Mouse (Mus musculus): ENCODE results near the gene Bmp5.
"Not testable (repeated sequence)": the region's sequence is repeated elsewhere in the genome, so short reads cannot be mapped to it uniquely, and the experiment has no call there.

The Bmp5 gene

DNA sequence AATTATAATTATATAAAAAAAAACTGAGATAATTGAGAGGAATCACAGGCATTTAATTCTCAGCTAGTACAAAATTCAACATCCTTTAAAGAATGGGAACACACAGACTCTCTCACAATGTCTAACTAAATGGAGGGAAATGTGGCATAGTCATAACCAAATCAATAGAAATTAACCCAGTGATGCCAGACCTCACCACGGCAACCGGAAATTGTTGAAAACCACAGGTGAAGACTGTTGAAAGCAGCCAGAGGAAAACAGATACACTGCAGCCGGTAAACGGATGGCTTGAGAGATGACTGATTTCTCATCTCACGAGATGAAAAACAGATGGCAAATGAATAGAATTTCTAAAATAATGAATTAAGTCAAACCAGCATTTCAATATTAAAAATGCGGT is 29.8 kb downstream of the Bmp5 start:
- no peak for DNase-seq (ENCODE audit: low read depth, low spot score)
- Histone ChIP-seq H3K36me3 (ENCODE audit: control insufficient read depth, insufficient read depth, low read length, poor library complexity, severe bottlenecking) (no peaks in the 10 kb centered on the region), H3K27me3 (ENCODE audit: control insufficient read depth, insufficient read depth, low read length, poor library complexity, severe bottlenecking) (no peaks in the 10 kb centered on the region)

DNA sequence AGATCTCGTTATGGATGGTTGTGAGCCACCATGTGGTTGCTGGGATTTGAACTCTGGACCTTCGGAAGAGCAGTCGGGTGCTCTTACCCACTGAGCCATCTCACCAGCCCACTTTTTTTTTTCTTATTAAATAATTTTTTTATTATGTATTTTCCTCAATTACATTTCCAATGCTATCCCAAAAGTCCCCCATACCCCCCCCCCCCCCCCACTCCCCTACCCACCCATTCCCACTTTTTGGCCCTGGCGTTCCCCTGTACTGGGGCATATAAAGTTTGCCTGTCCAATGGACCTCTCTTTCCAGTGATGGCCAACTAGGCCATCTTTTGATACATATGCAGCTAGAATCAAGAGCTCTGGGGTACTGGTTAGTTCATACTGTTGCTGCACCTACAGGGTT is 33.0 kb downstream of the Bmp5 start:
- not testable (repeated sequence) for H3K36me3 ChIP-seq (ENCODE audit: control insufficient read depth, insufficient read depth, low read length, poor library complexity, severe bottlenecking); H3K27me3 ChIP-seq (ENCODE audit: control insufficient read depth, insufficient read depth, low read length, poor library complexity, severe bottlenecking); DNase-seq (ENCODE audit: low read depth, low spot score)

DNA sequence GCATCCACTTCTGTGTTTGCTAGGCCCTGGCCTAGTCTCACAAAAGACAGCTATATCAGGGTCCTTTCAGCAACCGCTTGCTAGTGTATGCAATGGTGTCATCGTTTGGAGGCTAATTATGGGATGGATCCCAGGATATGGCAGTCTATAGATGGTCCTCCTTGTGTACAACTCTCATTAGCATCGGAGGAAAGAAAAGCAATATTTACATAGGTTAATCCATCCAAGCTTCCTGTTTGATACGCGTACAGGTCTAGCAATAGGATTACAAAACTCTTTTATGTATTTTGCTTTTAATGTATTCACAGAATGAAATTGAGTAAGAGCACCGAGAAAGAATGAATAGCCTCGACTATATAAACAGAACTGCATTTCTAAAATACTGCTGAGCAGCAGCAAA is 33.5 kb downstream of the Bmp5 start:
- H3K27me3 ChIP-seq (ENCODE audit: control insufficient read depth, insufficient read depth, low read length, poor library complexity, severe bottlenecking) = no peaks in the 10 kb centered on the region
- H3K36me3 ChIP-seq (ENCODE audit: control insufficient read depth, insufficient read depth, low read length, poor library complexity, severe bottlenecking) = no peaks in the 10 kb centered on the region
- no peak for DNase-seq (ENCODE audit: low read depth, low spot score)

DNA sequence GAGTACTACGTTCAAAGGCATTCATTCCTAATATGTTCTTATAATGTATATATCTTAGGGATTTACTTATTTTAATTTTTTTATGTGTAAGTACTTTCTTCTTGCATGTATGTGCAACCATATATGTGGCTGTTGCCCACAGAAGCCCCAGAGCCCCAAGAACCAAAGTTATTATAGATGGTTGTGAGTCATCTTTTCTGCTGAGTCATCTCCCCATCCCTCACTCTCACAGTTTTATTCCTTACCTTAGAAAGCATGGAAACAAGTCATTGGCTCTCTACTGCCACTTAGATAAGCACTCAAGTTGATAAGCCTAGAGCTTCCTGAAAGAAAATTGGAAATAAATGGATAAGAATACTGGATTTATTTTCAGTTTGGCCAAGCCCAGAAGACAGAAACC is 40.0 kb downstream of the Bmp5 start:
- Histone ChIP-seq H3K36me3 (ENCODE audit: control insufficient read depth, insufficient read depth, low read length, poor library complexity, severe bottlenecking) (no peaks in the 10 kb centered on the region), H3K27me3 (ENCODE audit: control insufficient read depth, insufficient read depth, low read length, poor library complexity, severe bottlenecking) (no peaks in the 10 kb centered on the region)
- no peak for DNase-seq (ENCODE audit: low read depth, low spot score)

GRCm38 (mm10) chr9:75818400-75818799 is 43.2 kb downstream of the Bmp5 start:
- DNase-seq (ENCODE audit: low read depth, low spot score) = no peak
- no peaks in the 10 kb centered on the region; the same call in 1 of the 2 replicates for H3K27me3 ChIP-seq (ENCODE audit: control insufficient read depth, insufficient read depth, low read length, poor library complexity, severe bottlenecking)
- H3K36me3 ChIP-seq (ENCODE audit: control insufficient read depth, insufficient read depth, low read length, poor library complexity, severe bottlenecking) = no peaks in the 10 kb centered on the region

DNA sequence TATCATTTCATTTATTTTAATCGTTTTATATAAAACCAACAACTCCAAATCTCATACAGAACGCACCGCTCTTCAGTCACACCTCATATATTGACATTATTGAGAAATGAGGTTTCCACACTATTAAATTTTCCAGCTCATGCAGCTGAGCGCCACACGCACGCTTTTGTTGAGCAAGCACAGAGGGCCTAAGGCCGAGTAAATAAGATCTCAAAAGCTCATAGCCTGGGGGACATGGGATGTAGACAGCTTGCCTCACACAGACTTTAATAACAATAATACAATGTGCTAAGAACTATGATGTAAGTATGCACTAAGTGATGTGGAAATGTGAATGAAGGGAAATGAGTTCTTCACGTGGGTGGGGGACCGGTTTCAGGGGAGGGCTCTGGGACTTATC is 57.3 kb downstream of the Bmp5 start:
- H3K36me3 ChIP-seq (ENCODE audit: control insufficient read depth, insufficient read depth, low read length, poor library complexity, severe bottlenecking) = no peaks in the 10 kb centered on the region
- DNase-seq (ENCODE audit: low read depth, low spot score) = no peak
- H3K27me3 ChIP-seq (ENCODE audit: control insufficient read depth, insufficient read depth, low read length, poor library complexity, severe bottlenecking) = no peaks in the 10 kb centered on the region

GRCm38 (mm10) chr9:75833189-75833732 is 58.1 kb downstream of the Bmp5 start:
- H3K36me3 ChIP-seq (ENCODE audit: control insufficient read depth, insufficient read depth, low read length, poor library complexity, severe bottlenecking) = no peaks in the 10 kb centered on the region
- H3K27me3 ChIP-seq (ENCODE audit: control insufficient read depth, insufficient read depth, low read length, poor library complexity, severe bottlenecking) = no peaks in the 10 kb centered on the region
- no peak for DNase-seq (ENCODE audit: low read depth, low spot score)

DNA sequence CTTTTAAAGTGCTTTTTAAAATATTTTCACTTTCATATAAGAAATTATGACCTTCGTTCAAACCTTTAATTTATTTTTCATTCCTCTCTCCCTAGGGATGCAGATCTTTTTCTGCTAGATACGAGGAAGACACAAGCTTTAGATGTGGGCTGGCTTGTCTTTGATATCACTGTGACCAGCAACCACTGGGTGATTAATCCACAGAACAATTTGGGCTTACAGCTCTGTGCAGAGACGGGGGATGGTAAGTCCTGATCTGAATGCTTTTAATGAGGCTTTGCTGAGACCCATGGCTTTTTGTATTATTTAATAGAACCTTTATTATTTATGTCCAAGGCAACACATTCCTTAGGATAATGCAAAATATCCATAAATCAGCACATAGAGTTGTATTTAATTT is 64.3 kb downstream of the Bmp5 start:
- no peaks in the 10 kb centered on the region for H3K36me3 ChIP-seq (ENCODE audit: control insufficient read depth, insufficient read depth, low read length, poor library complexity, severe bottlenecking)
- DNase-seq (ENCODE audit: low read depth, low spot score) = no peak
- no peaks in the 10 kb centered on the region for H3K27me3 ChIP-seq (ENCODE audit: control insufficient read depth, insufficient read depth, low read length, poor library complexity, severe bottlenecking)

DNA sequence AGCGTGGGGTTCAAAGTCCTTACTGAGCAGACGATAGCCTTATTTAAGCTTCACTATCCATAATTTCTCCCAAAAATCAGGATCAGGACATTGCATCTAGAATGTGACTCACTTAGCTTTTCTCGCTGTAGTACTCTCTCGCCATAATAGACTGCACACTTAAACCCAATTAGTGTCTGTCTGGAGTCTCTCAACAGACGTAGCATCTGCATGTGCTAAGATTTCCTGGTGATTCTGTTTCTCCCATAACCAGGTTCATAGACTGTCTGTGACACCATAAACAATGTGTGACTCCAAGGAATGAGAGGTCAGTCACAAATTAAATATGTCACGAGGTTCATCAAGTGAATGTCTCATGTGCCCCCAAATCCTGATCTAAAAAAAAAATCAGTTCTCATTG is 65.7 kb downstream of the Bmp5 start:
- no peaks in the 10 kb centered on the region for H3K27me3 ChIP-seq (ENCODE audit: control insufficient read depth, insufficient read depth, low read length, poor library complexity, severe bottlenecking)
- H3K36me3 ChIP-seq (ENCODE audit: control insufficient read depth, insufficient read depth, low read length, poor library complexity, severe bottlenecking) = no peaks in the 10 kb centered on the region
- no peak for DNase-seq (ENCODE audit: low read depth, low spot score)

GRCm38 (mm10) chr9:75846010-75846409 is 70.8 kb downstream of the Bmp5 start:
- Histone ChIP-seq H3K27me3 (ENCODE audit: control insufficient read depth, insufficient read depth, low read length, poor library complexity, severe bottlenecking) (no peaks in the 10 kb centered on the region), H3K36me3 (ENCODE audit: control insufficient read depth, insufficient read depth, low read length, poor library complexity, severe bottlenecking) (no peaks in the 10 kb centered on the region)
- DNase-seq (ENCODE audit: low read depth, low spot score) = no peak

GRCm38 (mm10) chr9:75850670-75851228 is 75.6 kb downstream of the Bmp5 start:
- DNase-seq (ENCODE audit: low read depth, low spot score) = no peak
- Histone ChIP-seq H3K36me3 (ENCODE audit: control insufficient read depth, insufficient read depth, low read length, poor library complexity, severe bottlenecking) (no peaks in the 10 kb centered on the region), H3K27me3 (ENCODE audit: control insufficient read depth, insufficient read depth, low read length, poor library complexity, severe bottlenecking) (no peaks in the 10 kb centered on the region)

GRCm38 (mm10) chr9:75858161-75858560 is 83.0 kb downstream of the Bmp5 start:
- H3K27me3 ChIP-seq (ENCODE audit: control insufficient read depth, insufficient read depth, low read length, poor library complexity, severe bottlenecking) = no peaks in the 10 kb centered on the region
- H3K36me3 ChIP-seq (ENCODE audit: control insufficient read depth, insufficient read depth, low read length, poor library complexity, severe bottlenecking) = no peaks in the 10 kb centered on the region
- no peak for DNase-seq (ENCODE audit: low read depth, low spot score)

- H3K27me3 ChIP-seq (ENCODE audit: control insufficient read depth, insufficient read depth, low read length, poor library complexity, severe bottlenecking) = no peaks in the 10 kb centered on the region
- H3K36me3 ChIP-seq (ENCODE audit: control insufficient read depth, insufficient read depth, low read length, poor library complexity, severe bottlenecking) = no peaks in the 10 kb centered on the region
- no peak for DNase-seq (ENCODE audit: low read depth, low spot score)
Observed at GRCm38 (mm10) chr9:75858939-75859338, 83.8 kb downstream of the Bmp5 start.

DNA sequence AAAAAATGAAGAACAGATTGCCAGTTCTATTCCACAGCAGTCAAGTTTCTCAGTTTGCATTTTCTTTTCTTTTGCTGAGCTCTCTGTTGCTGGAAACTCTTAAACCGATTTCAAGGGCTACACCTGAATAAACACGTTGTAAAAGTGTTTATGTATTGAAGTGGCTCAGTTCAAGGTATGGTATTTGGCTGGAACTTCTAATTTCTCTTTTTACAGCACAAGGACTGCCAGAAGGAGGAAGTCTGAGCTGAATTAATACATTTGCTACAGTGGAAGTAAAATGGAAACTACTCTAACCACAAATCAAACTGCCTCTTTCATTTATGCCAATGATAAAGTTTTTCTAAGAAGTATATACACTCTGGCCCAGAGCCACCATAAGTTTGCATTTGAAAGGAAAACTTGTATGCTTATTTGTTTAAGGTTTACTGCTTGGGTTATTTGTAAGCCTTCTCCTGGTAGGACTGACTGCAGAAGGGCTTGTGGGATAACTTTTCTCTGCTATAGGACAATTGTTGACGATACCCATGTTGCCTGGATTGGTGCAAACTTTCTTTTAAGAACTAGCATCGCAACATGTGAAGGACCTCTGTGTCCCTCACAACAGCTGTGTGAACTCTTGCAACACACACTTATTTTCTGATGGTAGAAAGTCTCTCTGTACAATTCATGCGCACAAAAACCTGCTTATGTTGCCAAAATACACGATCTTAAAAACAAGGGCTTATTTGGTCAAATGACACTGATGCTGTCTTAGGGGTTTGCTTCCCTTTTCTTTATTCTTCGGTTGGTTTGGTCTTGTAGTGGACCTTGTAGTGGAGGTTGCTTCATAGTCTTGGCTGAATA is 95.4 kb downstream of the Bmp5 start:
- DNase-seq (ENCODE audit: low read depth, low spot score) = no peak
- H3K27me3 ChIP-seq (ENCODE audit: control insufficient read depth, insufficient read depth, low read length, poor library complexity, severe bottlenecking) = no peaks in the 10 kb centered on the region

DNA sequence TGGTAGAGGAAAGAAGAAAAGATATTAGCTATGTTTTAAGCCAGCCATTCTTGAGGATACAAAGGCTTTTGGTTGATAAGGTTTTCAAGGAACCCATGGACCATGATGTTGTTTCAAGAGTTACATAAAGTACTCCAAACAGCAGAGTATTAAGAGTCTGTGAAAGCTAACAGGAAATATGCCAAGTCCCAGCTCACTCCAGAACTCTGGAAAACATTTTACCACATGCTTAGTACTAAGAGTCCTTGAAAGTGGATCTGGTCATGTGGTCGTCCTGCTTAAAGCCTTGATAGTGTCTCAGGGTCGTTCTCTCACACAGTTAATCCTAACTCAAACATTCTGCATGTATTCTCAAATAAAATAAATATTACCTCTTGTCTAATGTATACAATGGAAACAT is 101.2 kb downstream of the Bmp5 start:
- no peak for DNase-seq (ENCODE audit: low read depth, low spot score)
- no peaks in the 10 kb centered on the region for H3K36me3 ChIP-seq (ENCODE audit: control insufficient read depth, insufficient read depth, low read length, poor library complexity, severe bottlenecking)

More for the DNA sequence above, 95.4 kb downstream of the Bmp5 start:
- no peaks in the 10 kb centered on the region for H3K36me3 ChIP-seq (ENCODE audit: control insufficient read depth, insufficient read depth, low read length, poor library complexity, severe bottlenecking)

More for the DNA sequence above, 101.2 kb downstream of the Bmp5 start:
- H3K27me3 ChIP-seq (ENCODE audit: control insufficient read depth, insufficient read depth, low read length, poor library complexity, severe bottlenecking) = no peaks in the 10 kb centered on the region

Measured in splenic B cell, adult 2 months (primary cell).